Mouse (Mus musculus): ENCODE measurements around the gene Mrgpre. TPM values are rescaled to one million over a fixed set of nuclear protein-coding genes. Genes with fewer than 3 reads are reported as not detected.

Mrgpre gene
- polyA plus RNA-seq, 1 experiment = 2.8 TPM

DNA sequence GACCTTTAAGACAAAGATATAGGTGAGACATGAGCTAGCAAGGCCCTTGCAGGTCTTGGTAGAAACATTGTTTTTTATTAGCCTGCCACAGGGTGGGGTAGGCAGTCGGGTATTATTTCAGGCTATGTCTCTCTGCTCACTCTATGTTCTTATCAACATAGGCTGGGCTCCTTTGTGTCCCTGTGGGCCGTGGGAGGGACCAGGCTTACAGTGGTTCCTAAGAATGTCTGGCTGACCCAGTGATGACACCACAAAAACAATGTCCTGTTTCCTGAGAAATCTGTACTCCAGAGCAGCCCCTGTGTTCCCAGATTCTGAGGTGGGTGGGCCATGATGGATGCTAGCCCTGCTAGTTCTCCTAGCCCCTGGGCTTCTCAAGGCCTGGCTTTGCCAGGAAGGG is 6.9 kb downstream of the Mrgpre start:
- peak; percentile 75 for DNase-seq
- 54% methylated on average over 2 of the region's 2 CpGs for WGBS
- Histone ChIP-seq H3K4me3 (ENCODE audit: insufficient read depth, low read depth, low read length) (no peak overlapping the region), H3K4me1 (ENCODE audit: control insufficient read depth, insufficient read depth, low read length) (no peaks in the 10 kb centered on the region; the same call in 1 of the 2 replicates), H3K36me3 (ENCODE audit: control insufficient read depth, insufficient read depth, low read length) (no peaks in the 10 kb centered on the region), H3K27me3 (replicated peaks; ENCODE audit: control insufficient read depth, insufficient read depth, low read length) (no peaks in the 10 kb centered on the region), H3K27ac (ENCODE audit: insufficient read depth, low read depth, low read length) (peak overlapping the region; percentile 61; the same call in 1 of the 2 replicates)
- TF ChIP-seq CTCF (conservative IDR thresholded peaks at IDR 0.05; ENCODE audit: insufficient read depth, insufficient read length, low read depth, low read length) = no peak
- TF ChIP-seq POLR2A (IDR thresholded peaks at IDR 0.05; ENCODE audit: low read depth, low read length) = no peak

GRCm38 (mm10) chr7:143776137-143776536 is 8.2 kb downstream of the Mrgpre start:
- H3K36me3 ChIP-seq (ENCODE audit: control insufficient read depth, insufficient read depth, low read length) = no peaks in the 10 kb centered on the region
- DNase-seq = peak; percentile 34
- no peaks in the 10 kb centered on the region for H3K27me3 ChIP-seq (replicated peaks; ENCODE audit: control insufficient read depth, insufficient read depth, low read length)
- WGBS = 52% methylated on average over 3 of the region's 3 CpGs
- no peak overlapping the region for H3K27ac ChIP-seq (ENCODE audit: insufficient read depth, low read depth, low read length)
- TF ChIP-seq POLR2A (IDR thresholded peaks at IDR 0.05; ENCODE audit: low read depth, low read length) = no peak
- TF ChIP-seq CTCF (conservative IDR thresholded peaks at IDR 0.05; ENCODE audit: insufficient read depth, insufficient read length, low read depth, low read length) = no peak
- H3K4me3 ChIP-seq (ENCODE audit: insufficient read depth, low read depth, low read length) = no peak overlapping the region
- no peaks in the 10 kb centered on the region; the same call in 1 of the 2 replicates for H3K4me1 ChIP-seq (ENCODE audit: control insufficient read depth, insufficient read depth, low read length)

GRCm38 (mm10) chr7:143769461-143769860 is 14.8 kb downstream of the Mrgpre start:
- H3K27ac ChIP-seq (ENCODE audit: insufficient read depth, low read depth, low read length) = no peak overlapping the region
- no peaks in the 10 kb centered on the region for H3K27me3 ChIP-seq (replicated peaks; ENCODE audit: control insufficient read depth, insufficient read depth, low read length)
- 43% methylated on average over 1 of the region's 1 CpGs for whole genome bisulfite sequencing
- no peaks in the 10 kb centered on the region for H3K4me1 ChIP-seq (ENCODE audit: control insufficient read depth, insufficient read depth, low read length)
- no peaks in the 10 kb centered on the region for H3K36me3 ChIP-seq (ENCODE audit: control insufficient read depth, insufficient read depth, low read length)
- H3K4me3 ChIP-seq (ENCODE audit: insufficient read depth, low read depth, low read length) = no peak overlapping the region
- DNase-seq = peak; percentile 25
- TF ChIP-seq CTCF (conservative IDR thresholded peaks at IDR 0.05; ENCODE audit: insufficient read depth, insufficient read length, low read depth, low read length) = no peak
- no peak for TF ChIP-seq POLR2A (IDR thresholded peaks at IDR 0.05; ENCODE audit: low read depth, low read length)

GRCm38 (mm10) chr7:143768267-143768666 is 16.0 kb downstream of the Mrgpre start:
- TF ChIP-seq POLR2A (IDR thresholded peaks at IDR 0.05; ENCODE audit: low read depth, low read length) (no peak), CTCF (conservative IDR thresholded peaks at IDR 0.05; ENCODE audit: insufficient read depth, insufficient read length, low read depth, low read length) (no peak)
- Histone ChIP-seq H3K4me3 (ENCODE audit: insufficient read depth, low read depth, low read length) (no peak overlapping the region), H3K27me3 (replicated peaks; ENCODE audit: control insufficient read depth, insufficient read depth, low read length) (no peaks in the 10 kb centered on the region), H3K4me1 (ENCODE audit: control insufficient read depth, insufficient read depth, low read length) (no peaks in the 10 kb centered on the region), H3K27ac (ENCODE audit: insufficient read depth, low read depth, low read length) (no peak overlapping the region), H3K36me3 (ENCODE audit: control insufficient read depth, insufficient read depth, low read length) (no peaks in the 10 kb centered on the region)
- DNase-seq = no peak
- WGBS = 82% methylated on average over 6 of the region's 6 CpGs

- WGBS = 49% methylated on average over 6 of the region's 6 CpGs
- TF ChIP-seq POLR2A (IDR thresholded peaks at IDR 0.05; ENCODE audit: low read depth, low read length) = no peak
- TF ChIP-seq CTCF (conservative IDR thresholded peaks at IDR 0.05; ENCODE audit: insufficient read depth, insufficient read length, low read depth, low read length) = no peak
- H3K36me3 ChIP-seq (ENCODE audit: control insufficient read depth, insufficient read depth, low read length) = no peaks in the 10 kb centered on the region
Observed at GRCm38 (mm10) chr7:143766893-143767292, 17.4 kb downstream of the Mrgpre start, which contains the start of gene Mrgprg. Mrgprg (minus strand) TSS chr7:143766993.

GRCm38 (mm10) chr7:143764876-143765530 is 19.3 kb downstream of the Mrgpre start:
- Histone ChIP-seq H3K27me3 (replicated peaks; ENCODE audit: control insufficient read depth, insufficient read depth, low read length) (no peaks in the 10 kb centered on the region), H3K4me3 (ENCODE audit: insufficient read depth, low read depth, low read length) (no peak overlapping the region), H3K36me3 (ENCODE audit: control insufficient read depth, insufficient read depth, low read length) (no peaks in the 10 kb centered on the region), H3K4me1 (ENCODE audit: control insufficient read depth, insufficient read depth, low read length) (no peaks in the 10 kb centered on the region), H3K27ac (ENCODE audit: insufficient read depth, low read depth, low read length) (no peak overlapping the region)
- TF ChIP-seq POLR2A (IDR thresholded peaks at IDR 0.05; ENCODE audit: low read depth, low read length) (no peak), CTCF (conservative IDR thresholded peaks at IDR 0.05; ENCODE audit: insufficient read depth, insufficient read length, low read depth, low read length) (no peak)
- WGBS = 70% methylated on average over 19 of the region's 19 CpGs
- no peak for DNase-seq

More at GRCm38 (mm10) chr7:143766893-143767292, 17.4 kb downstream of the Mrgpre start, which contains the start of gene Mrgprg:
- Histone ChIP-seq H3K27ac (ENCODE audit: insufficient read depth, low read depth, low read length) (no peak within 1 kb of the TSS), H3K27me3 (replicated peaks; ENCODE audit: control insufficient read depth, insufficient read depth, low read length) (no peaks in the 10 kb centered on the region), H3K4me3 (ENCODE audit: insufficient read depth, low read depth, low read length) (no peak within 1 kb of the TSS), H3K4me1 (ENCODE audit: control insufficient read depth, insufficient read depth, low read length) (no peaks in the 10 kb centered on the region)
- DNase-seq = no peak

DNA sequence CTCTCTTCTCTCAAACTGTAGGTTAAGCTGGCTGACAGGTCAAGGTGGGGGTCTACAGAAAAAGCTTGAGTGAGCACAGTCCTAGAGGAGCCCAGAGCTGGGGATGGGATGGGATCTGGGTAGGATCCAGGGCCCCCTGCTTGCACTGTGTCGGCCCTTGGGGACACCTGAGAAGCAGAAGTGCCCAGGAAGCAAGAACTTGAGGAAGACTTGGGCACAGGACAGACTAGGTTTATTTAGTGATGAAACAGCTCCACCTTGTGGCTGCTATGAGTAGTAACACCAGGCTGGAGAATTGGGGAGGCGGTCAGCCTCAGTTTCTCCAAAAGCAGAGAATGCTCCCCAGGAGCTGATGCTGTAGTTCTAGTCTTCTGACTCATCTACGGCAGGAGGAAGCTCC is 20.5 kb downstream of the Mrgpre start:
- Histone ChIP-seq H3K36me3 (ENCODE audit: control insufficient read depth, insufficient read depth, low read length) (no peaks in the 10 kb centered on the region), H3K4me3 (ENCODE audit: insufficient read depth, low read depth, low read length) (no peak overlapping the region), H3K4me1 (ENCODE audit: control insufficient read depth, insufficient read depth, low read length) (no peaks in the 10 kb centered on the region), H3K27me3 (replicated peaks; ENCODE audit: control insufficient read depth, insufficient read depth, low read length) (no peaks in the 10 kb centered on the region), H3K27ac (ENCODE audit: insufficient read depth, low read depth, low read length) (no peak overlapping the region)
- WGBS = 8% methylated on average over 3 of the region's 3 CpGs
- DNase-seq = no peak
- TF ChIP-seq POLR2A (IDR thresholded peaks at IDR 0.05; ENCODE audit: low read depth, low read length) (no peak), CTCF (conservative IDR thresholded peaks at IDR 0.05; ENCODE audit: insufficient read depth, insufficient read length, low read depth, low read length) (peak; percentile 72)
